Mouse (Mus musculus): Measurements from ENCODE around the gene Gm12695.

The Gm12695 gene

DNA sequence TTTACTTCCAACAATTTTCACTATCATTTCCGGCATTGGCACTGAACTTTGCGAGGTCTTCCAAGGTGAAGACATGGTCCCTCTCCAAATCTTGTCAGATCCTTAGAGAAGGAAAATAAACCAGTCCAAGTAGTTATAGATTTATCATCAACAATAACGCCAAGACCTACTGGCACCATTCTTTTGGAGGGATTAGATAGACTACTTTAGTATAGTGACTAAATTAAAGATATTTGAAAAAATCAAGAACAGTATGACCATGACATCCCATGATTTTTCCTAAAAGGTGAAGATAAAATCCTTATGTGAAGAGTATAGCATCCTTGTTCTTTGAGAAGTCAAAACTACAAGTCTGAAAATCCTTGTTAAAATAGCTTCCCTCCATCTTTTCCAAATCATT is at the start of gene Gm12695:
Gene Gm12695, minus strand, starts transcription at position 101 of the 400 bp plus-strand sequence.
- DNase-seq (ENCODE audit: low spot score) = no peak

DNA sequence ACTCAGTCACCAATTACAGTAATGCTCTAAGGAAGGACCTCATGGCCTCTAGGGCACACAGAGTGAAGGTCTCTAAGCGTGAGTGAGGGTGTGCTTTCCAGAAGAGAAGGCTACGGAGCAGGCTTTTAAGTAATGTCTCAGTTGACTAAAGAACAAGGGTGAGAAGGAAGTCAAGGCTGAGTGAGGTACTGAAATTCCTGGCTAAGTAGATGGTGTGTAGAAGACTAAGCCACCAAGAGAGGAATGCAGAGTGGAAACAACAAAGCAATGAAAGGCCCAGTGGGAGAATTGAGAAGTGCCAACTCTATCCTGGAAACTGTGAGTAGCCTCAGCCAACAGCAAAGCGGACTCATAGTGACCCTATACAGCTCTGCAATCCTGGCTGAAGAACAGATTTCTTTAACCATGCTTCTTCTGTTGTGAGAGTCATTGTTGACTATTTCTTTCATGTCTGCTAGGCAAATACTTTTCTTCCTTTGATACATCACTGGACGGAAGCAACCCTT is 40.6 kb upstream of the Gm12695 start:
- DNase-seq (ENCODE audit: low spot score) = no peak

DNA sequence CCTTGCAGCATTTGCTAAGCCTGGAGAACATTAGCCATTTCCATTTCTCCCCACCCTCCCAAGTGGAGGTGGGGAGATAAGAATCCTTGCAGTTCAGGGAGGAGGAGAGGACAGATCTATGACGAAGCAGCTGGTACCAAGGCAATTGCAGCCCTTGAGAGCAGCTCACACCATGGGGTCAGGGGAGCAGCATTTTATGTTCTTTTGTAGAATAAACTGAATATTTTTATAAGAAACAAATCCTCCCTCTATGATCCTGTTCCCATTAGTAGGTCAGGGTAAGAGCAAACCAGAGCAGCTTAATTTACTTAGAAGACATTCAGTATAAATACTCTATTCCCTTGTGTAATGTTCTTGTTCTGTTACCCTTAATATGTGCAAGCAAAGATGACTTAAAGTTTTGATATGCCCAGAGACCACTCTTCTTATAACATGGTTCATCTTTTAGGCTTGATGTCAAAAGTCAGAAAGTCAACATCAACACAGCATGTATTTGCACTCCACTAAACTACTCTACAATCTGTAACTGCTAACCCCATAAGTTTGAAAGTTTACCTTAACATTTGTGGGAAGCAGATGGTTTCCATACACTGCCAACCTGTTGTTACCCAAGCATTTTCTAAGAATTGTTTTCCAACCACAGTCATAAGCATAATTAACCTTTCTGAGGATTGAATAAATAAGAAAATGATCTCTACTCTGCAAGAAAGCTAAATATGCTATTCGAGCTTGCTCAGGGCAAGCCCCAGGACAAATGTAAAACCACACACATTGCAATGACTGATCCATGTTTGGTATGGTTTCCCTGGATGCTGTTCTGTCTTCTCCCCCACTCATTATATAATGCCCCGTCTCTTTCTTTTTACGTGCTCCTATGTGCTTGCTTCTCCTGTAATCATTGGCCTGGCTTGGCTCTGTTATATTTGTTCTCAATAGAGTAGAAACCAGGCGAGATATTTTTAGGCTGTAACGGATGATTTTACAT is 22.1 kb upstream of the Gm12695 start:
- no peak for DNase-seq (ENCODE audit: low spot score)

DNA sequence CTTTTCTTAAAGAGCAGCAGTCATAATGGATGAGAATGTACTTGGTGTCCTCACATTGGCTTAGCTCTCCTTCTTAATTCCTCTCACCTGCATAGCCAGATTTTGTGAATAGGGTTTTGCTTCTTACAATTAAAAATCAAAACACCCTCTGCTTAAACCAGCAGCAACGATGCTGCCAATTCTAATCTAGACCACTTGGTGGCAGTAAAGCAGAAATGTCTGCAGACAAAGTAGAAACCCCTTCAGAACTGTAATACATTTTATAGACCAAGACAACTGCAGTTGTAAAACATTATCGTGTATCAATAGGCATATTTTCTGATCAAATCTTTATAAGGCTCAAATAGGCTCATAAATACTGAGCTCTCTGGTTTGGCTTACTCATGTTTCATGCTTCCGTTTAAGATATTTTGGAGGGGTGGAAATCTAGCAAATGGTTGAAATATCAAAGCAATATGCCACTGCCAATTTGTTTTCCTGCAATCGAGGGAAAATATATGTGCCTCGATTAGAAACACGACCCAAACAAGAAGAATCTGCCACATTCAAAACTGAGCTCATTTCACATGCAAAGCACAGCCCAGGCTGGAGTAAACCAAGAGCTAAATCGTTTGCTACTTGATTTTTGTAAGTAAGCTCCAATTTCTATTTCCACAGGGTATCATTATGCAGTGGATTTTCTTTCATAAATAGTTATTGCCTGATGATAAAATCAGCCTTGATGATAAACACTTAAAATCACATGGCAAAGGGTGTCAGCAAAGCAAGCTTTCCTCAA is 14.6 kb upstream of the Gm12695 start:
- no peak for DNase-seq (ENCODE audit: low spot score)

DNA sequence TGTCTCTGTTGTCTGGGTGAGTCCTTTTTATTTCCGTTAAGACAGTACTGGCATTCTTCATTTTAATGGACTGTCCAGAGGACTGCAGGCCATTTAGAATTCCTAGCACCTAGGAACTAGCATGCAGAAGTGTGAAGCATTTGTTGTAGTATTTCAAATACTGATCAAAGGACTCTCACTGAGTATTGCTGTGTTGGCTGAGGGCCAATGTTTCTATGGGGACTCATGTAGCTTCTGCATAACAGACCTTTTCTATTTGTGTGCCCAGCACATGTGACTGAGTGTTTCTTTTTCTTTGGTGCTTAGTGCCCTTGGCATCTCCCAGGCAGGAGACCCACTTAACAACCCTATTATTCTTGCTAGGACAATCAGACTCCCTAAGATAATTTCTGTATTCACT is 12.6 kb upstream of the Gm12695 start:
- no peak for DNase-seq (ENCODE audit: low spot score)

DNA sequence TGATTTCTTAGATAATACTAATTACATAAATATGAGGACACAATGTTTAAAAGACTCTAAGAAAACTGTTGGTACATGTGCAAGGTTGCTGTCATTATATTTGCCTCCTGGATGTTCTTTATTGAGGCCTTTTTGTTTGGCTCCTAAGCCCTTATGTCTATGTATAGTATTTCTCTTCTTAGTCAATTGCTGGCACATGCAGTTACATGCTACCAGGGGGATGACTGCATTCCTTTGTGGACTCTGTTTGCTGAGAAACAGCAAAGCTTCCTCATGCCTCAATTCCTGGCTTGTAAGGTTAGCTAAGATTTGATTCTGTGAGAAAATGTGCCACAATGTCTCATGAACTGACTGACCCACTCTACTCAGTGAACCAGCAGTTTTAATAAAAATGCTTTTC is 6.3 kb upstream of the Gm12695 start:
- no peak for DNase-seq (ENCODE audit: low spot score)

DNA sequence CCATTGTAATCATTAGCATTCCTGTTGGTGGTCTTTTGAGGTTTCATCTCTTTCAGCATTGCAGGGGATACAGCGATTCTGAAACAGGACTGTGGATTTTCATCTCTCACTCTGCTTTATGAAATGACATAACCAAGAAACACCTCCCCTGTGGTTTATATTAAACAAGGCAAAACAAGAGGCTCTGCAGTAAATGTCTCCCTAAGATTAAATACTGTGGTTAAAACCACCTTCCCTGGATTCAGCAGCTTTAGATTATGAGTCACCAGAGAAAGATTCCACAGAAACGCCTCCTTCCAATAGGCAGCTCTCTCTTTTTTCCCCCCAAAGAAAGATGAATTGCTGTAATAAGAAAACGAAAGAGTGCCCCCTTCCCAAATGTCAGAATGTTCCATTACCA is 4.9 kb upstream of the Gm12695 start:
- DNase-seq (ENCODE audit: low spot score) = no peak

DNA sequence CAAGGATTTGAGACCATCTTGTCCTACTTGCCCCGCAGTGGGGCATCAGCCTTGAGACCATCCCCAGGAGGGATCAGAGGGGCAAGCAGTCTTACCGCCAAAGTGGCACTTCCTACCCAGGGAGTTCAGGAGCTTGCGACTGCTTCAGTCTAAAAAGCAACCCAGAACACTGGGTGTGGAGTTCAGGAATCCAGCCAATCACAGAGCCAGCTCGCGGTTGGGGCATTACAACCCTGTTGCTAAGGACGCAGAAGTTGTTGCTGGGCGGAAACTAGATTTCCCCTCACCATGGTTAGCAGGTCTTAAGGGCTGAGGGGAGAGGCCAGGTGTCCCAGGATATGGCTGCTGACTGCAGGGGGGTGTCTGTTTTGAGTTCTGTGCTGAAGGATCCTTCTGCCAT is 1.6 kb upstream of the Gm12695 start:
- no peak for DNase-seq (ENCODE audit: low spot score)

DNA sequence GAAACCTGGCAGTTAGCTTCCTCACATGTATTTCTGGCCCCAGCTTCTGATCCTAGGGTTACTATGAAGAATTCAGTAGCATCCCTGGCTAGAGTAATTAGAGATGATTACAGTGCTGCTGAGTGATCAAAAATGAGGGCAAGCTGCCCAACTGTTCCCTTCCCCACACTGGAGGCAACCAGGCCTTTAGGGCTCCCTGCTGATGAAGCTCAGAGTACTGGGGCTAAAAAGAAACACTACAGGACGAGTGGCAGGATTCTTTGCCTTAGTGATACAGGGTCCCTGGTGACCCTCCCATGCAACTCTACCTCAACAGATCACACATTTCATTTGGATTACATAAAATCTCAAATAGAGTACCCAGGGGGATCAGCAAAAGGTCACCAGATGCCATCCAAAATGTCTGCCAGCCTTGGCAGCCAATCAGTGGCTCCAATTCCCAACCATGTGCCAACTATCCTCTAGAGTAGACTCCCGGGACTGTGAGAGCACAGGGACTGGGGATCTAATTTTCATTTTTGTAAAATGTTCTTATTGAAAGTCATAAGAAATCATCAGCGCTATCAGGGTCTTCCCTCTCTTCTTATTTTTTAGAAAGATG is 11.9 kb downstream of the Gm12695 start:
- DNase-seq (ENCODE audit: low spot score) = no peak

DNA sequence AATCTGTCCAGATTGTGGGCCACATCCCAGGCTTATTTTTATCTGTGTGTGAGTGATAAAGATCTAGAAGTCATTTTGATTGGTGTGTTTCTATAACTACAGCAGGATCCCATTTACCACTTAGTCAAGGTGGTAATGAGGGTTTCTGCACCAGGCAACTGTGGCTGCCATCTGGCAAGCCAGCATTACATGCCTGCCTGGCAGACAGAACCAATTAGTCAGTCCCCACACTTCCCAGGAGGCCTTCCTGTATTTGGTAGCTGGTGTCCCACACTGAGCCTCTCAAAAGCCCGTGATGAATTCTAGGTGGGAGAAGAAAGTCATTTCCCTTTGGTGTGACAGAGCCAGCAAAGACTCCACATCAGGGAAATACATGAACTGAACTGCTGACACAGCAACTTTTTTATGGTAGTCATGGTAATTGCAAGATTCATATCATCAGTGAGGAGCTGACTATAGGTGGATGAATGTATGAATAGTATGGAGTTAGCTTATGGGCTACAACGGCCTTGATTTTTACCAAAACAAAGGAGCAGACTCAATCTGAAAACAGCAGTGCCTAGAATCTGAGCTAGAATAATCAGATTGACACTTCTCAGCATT is 18.5 kb downstream of the Gm12695 start:
- DNase-seq (ENCODE audit: low spot score) = no peak

DNA sequence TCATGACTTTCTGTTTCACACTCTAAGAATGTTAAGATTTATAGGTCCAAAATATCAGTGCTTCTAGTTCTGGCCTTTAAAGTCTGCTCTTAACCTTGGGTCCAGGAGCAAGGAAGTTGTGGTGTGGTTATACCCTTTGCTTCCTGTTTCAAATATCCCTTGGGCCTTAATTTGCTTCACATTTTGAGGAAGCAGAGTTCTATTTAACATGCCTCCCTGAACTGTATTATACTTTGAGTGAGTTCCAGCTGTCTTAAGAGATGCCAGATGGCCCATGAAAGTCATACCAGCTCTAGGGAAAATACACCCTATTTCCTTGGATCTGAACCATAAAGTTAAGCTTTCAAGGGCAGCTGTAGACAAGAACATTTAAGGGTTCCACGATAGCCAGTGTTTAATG is 33.0 kb downstream of the Gm12695 start:
- DNase-seq (ENCODE audit: low spot score) = no peak

DNA sequence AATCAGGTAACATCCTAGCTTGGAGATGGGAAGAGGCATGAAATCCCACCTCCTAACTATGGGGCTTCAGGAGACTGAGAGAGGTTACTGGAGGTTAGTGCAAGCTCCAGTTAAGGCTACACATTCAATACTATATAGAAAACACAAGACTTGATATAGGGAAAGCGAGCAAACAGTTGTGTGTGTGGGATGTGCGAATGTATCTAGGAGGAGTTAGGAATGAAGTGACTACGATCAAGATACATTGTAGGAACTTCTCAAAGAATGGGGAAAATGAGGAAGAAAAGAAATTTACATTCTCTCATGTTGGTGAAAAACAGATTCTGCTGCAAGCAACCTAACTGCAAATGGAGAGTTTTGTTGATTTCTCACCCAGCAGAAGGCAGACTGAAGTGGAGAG is 44.5 kb downstream of the Gm12695 start:
- no peak for DNase-seq (ENCODE audit: low spot score)

DNA sequence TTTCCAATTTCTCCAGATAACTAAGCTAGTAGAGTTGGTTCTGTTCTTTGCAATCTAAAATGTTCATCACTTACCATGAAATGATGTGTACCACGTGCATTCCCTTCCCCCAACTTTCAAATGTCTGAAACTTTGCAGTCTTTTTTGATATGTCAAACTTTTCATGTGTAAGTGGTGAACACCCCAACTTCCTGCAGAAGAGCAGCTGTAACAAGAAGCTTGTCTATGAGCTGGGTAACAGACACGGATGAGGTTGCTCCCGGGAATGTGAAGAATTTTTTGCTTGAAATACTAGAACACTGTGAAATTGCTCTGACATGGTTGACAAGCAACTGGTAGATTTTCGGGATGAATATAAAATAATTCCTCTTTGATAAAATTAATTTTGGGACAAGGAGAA is 55.7 kb downstream of the Gm12695 start:
- no peak for DNase-seq (ENCODE audit: low spot score)

DNA sequence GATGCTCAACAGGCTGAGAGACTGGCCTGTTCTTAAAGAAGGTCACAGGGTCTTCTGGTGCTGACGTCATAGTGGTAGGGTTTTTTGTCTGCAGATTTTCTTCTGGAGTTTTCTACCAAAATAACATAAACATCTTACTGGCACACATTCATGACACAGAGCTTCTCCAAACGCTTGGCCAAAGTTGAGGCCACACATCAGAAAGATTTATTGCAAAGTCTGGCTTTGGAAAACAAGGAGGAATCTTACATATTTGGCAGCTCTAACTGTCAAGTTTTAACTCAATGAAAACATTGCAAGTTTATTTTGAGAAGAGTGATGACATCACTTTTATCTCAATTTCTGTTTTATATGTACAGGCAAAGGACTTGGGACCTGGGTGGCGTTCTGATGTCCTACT is 56.8 kb downstream of the Gm12695 start:
- no peak for DNase-seq (ENCODE audit: low spot score)

DNA sequence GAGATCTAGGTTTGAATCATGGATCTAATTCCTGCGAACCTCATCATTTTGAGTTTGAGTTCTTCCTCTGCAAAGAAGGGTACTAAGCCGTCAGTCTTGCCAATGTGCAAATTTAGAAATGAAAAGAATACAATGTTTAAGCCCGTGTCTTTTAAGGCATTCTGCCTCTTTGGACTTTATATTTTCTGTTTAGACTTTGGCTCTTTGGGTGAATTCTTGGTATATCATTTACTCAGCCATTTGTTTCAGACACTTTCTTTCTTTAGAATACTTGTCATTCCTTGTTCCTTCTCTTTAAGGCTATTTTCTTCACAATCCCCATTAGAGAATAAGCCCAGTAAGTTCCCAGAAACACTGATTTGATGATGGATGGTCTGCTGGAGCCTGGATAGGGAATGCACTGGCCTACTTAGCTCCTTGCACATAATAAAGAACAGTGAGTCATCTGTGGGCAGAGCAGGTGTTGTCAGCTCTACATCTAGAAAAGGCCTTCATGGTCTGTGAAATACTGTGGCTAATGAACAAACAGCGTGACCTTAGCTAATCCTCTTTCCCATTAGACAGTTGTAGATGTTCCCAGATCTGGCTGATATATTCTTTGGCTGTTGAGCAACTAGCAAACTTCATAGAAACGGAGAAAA is 59.5 kb downstream of the Gm12695 start:
- DNase-seq (ENCODE audit: low spot score) = no peak

DNA sequence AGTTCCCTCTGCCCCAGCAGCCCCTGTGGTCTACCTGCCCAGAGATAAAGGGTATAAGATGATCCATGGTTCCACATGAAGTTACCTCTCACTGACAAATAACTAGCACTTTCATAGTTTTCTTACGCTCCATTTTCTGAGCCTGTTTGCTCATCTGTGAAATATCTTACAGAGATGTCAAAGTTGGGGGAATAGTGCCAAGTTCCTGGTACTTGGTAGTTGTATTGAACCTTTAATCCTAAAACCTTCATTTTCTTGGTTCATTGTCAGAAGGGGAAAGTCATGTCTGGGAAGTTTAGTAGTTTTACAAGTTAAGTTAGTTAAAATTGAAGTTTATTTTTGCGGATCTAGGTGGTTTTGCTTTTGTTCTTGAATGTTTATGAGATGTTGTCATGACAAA is 62.7 kb downstream of the Gm12695 start:
- DNase-seq (ENCODE audit: low spot score) = no peak

DNA sequence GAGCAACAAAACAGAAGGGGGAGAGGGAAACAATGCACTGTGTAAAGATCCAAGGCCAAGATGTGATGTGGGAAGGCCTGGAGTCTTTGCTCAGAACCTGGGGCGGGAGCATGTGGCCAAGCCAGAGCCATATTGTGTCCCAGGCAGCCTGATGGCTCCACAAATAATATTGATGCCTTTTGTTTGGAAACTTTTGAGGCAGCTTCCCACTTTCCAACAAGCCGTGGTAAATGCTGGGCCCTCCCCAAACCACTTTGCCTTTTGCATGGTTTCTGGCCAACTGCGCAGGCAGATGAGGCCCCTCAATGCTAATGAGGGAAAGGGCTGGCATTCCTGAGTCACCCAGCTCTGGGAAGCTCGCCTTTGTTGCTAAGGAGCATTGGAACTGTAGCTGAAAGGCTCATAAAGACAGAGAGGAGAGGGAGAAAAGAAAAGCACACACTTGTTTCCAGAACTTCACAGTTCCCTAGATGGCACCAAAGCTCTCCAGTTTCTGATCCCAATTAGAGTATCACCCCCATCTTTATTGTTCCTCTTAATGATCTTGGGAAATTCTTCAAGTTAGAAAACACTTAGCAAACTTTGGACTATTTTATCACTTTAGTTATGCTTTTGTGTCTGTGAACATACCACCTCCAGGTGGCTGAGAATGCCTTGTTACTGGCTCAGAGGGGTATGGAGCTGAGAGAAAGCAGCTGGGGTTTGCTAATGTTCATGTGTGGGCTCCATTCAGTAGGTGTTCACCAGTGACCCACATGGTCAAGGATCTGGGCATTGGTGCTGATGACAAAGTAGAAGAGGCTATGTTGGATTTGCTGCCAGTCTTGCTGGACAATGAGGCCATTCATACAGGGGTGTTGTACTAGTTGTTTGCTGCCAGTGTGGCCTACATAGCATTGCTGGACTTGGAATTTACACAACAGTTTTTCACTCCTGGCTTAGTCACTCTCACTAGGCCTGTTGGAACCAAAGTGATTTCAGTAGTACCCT is 65.7 kb downstream of the Gm12695 start:
- no peak for DNase-seq (ENCODE audit: low spot score)

DNA sequence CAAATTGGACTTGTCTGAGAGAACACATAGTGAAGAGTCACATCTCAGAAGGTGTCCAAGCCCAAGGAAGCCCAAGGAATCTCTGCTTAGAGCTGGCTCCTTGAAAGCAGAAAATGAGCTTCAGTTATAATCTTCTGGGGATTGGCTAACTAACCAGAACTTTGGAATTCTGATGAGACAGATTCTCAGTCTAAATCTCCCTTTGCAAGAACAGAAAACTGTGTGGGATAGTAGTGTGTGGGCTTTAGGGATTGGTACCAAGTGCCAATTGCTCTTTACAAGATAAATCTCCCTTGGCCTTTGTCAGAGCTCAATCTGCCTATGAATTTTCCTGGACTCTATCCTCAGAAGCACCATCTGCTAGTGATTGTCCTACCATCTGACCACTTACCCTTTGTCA is 66.5 kb downstream of the Gm12695 start:
- no peak for DNase-seq (ENCODE audit: low spot score)

DNA sequence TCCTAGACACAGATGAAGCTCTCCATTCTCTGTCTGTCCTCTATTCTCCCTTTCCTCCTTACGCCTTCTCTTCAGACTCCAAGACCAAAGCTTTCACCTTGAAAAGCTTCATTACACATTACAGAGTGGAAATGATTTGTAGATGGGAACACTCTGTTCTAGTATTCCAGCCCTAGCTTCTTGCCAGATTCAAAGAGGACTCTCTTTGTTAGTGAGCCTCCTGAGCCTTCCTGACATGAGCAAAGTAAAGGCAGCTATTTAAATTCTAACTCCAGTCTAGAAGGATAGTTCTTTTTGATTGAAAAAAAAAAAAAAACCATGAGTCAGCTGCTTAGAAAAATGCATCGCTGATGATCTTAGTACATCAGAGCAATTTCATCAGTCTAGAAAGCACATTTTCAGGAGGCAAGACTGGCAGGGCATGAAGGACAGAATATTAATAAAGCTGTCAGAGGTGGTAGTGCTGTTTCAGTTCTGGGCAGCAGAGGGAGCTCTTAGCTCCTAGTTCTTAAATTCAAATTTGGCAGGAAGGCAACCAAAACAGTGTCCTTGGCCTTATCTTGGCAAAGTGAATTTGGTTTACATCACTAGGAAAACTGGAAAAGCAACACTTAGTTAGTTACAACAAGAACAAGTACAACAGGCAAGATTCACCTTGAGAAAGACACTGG is 79.6 kb downstream of the Gm12695 start:
- no peak for DNase-seq (ENCODE audit: low spot score)

DNA sequence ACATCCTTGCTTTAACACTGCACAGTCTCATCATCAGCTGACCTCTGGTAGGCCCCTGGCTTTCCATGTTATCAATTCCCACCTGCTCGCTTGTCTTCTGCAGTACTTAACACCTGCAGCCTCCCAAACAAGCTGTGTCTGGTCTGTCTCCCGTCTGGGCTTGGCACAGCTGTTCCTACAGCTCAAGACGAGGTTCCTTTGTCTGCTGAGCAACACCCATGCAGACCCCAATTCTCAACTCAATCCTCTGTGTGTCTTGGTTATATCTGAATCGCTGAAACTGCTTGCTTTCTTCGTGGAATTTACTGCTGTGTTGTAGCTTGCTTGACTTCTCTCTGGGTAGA is 86.8 kb downstream of the Gm12695 start:
- DNase-seq (ENCODE audit: low spot score) = no peak

All from spleen, adult 12 weeks (tissue).